Mouse (Mus musculus): ENCODE results near the gene Slc39a11. TPM values are rescaled to one million over a fixed set of nuclear protein-coding genes. Genes with fewer than 3 reads are reported as not detected.

The Slc39a11 gene
- polyA plus RNA-seq, 1 experiment from 2014 or later, result 11.9 TPM

DNA sequence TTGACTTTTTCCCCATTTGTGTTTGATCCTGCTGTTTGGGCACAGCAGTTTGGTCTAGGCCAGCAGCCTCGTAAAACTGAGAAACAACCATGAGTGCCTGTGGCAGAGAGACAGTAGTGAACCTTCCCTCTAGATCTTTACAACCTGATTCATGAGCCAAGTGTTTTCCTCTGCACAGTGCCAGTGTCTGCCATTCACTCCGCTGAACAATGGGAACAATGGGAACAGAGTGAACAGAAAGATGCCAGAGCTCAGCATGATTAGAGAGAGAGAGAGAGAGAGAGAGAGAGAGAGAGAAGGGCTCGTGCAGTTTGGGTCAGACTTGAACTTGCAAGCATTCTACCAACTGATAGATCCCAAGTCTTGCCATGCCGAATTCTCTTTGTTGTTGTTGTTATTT is 199.2 kb downstream of the Slc39a11 start:
- Histone ChIP-seq H3K4me1 (ENCODE audit: control insufficient read depth, insufficient read depth, low read length) (no peaks in the 10 kb centered on the region), H3K27me3 (ENCODE audit: control insufficient read depth, insufficient read depth, low read length) (no peaks in the 10 kb centered on the region), H3K9ac (ENCODE audit: low read length) (no peak overlapping the region), H3K27ac (ENCODE audit: low read length) (no peak overlapping the region), H3K4me3 (ENCODE audit: low read length) (no peak overlapping the region), H3K36me3 (ENCODE audit: control insufficient read depth, insufficient read depth) (no peaks in the 10 kb centered on the region), H3K9me3 (replicated peaks; ENCODE audit: control insufficient read depth, low read length) (no peaks in the 10 kb centered on the region), H3K4me2 (ENCODE audit: low read depth, low read length) (no peak overlapping the region)
- WGBS, result 79% methylated on average over 4 of the region's 4 CpGs
- no peak for ATAC-seq (replicated peaks; ENCODE audit: extremely low read depth, insufficient read depth, low FRiP score)

DNA sequence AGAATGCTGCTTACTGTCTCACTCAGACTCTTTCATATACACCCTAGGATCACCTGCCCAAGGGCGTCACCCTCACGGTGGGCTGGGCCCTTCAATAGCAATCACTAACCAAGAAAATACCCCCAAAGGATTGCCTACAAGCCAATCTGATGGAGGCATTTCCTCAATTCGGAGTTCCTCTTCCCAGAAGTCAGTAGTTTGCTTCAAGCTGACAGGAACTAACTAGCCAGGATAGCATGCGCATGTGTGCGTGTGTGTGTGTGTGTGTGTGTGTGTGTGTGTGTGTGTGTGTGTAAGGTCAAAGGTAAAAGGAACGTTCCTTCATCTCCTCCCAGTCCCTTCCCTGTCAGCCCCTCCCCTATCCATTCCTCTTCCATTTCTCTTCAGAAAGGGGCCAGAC is 199.9 kb downstream of the Slc39a11 start:
- H3K36me3 ChIP-seq (ENCODE audit: control insufficient read depth, insufficient read depth), result no peaks in the 10 kb centered on the region
- H3K27ac ChIP-seq (ENCODE audit: low read length), result no peak overlapping the region
- ATAC-seq (replicated peaks; ENCODE audit: extremely low read depth, insufficient read depth, low FRiP score), result no peak
- H3K27me3 ChIP-seq (ENCODE audit: control insufficient read depth, insufficient read depth, low read length), result no peaks in the 10 kb centered on the region
- H3K9ac ChIP-seq (ENCODE audit: low read length), result no peak overlapping the region
- no peak overlapping the region for H3K4me2 ChIP-seq (ENCODE audit: low read depth, low read length)
- no peak overlapping the region for H3K4me3 ChIP-seq (ENCODE audit: low read length)
- 77% methylated on average over 6 of the region's 6 CpGs for WGBS
- H3K9me3 ChIP-seq (replicated peaks; ENCODE audit: control insufficient read depth, low read length), result no peaks in the 10 kb centered on the region
- no peaks in the 10 kb centered on the region for H3K4me1 ChIP-seq (ENCODE audit: control insufficient read depth, insufficient read depth, low read length)

DNA sequence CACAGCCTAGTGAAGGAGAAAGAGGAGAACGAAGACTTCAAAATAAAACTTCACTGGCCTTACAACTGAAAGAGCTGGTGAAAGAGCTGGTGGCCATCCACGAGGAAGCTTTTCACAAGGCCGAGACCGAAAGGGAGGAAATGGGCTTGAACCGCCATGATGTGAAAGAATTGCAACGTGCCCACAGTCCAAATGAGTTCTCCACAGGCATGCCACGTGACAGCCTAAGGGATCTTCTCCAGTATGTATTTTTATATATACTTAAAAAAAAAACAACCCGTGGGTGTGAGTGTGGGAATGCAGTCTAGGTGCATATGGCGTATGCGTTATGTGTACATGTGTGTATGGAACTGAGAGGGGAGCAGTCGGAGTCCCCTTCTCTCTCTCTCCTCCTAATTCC is 207.8 kb downstream of the Slc39a11 start:
- no peaks in the 10 kb centered on the region for H3K36me3 ChIP-seq (ENCODE audit: control insufficient read depth, insufficient read depth)
- H3K27me3 ChIP-seq (ENCODE audit: control insufficient read depth, insufficient read depth, low read length), result 0 out of 2 replicates have a peak, but pooled peaks cover 2% of the 10 kb centered on the region
- no peaks in the 10 kb centered on the region; the same call in 1 of the 2 replicates for H3K4me1 ChIP-seq (ENCODE audit: control insufficient read depth, insufficient read depth, low read length)
- peaks cover 6% of the 10 kb centered on the region; the same call in 1 of the 2 replicates for H3K9me3 ChIP-seq (replicated peaks; ENCODE audit: control insufficient read depth, low read length)
- no peak overlapping the region for H3K4me3 ChIP-seq (ENCODE audit: low read length)
- no peak overlapping the region for H3K27ac ChIP-seq (ENCODE audit: low read length)
- H3K4me2 ChIP-seq (ENCODE audit: low read depth, low read length), result no peak overlapping the region
- WGBS, result 94% methylated on average over 11 of the region's 11 CpGs
- no peak overlapping the region for H3K9ac ChIP-seq (ENCODE audit: low read length)
- no peak for ATAC-seq (replicated peaks; ENCODE audit: extremely low read depth, insufficient read depth, low FRiP score)

DNA sequence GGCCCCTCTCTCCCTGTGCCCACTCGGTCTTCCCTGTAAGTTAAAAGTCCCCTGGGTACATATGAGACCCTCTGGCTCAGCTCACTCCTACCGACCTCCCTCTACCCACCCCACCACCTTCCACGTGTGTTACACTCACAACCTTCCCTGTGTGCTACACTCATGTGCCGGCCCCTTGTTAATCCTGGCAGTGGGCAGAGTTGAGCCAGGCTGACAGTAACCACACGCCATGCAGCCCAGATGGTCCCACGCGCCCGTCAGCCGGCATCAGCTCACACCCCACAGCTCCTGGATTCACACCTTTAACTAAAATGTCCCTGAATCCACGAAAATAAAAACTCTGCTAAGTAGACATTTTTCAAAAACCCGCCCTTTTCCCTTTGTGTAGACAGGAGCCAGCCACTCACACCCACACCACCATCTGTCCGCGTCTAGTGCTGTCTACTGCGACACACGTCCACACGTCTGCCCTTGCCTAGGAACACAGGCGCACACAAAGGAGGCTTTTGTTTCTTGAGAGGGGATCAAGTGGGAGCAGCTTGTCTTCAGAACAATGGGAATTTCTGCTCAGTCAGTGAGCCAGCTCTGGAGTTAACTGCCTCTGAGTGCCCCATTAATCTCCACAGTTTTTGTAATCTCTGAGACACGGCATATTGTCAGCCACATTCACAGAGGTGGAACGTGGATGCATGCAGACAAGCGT is 210.4 kb downstream of the Slc39a11 start:
- Histone ChIP-seq H3K27me3 (ENCODE audit: control insufficient read depth, insufficient read depth, low read length) (0 out of 2 replicates have a peak, but pooled peaks cover 2% of the 10 kb centered on the region), H3K4me2 (ENCODE audit: low read depth, low read length) (no peak overlapping the region), H3K36me3 (ENCODE audit: control insufficient read depth, insufficient read depth) (no peaks in the 10 kb centered on the region), H3K9ac (ENCODE audit: low read length) (no peak overlapping the region), H3K4me3 (ENCODE audit: low read length) (no peak overlapping the region), H3K27ac (ENCODE audit: low read length) (no peak overlapping the region), H3K4me1 (ENCODE audit: control insufficient read depth, insufficient read depth, low read length) (no peaks in the 10 kb centered on the region; the same call in 1 of the 2 replicates), H3K9me3 (replicated peaks; ENCODE audit: control insufficient read depth, low read length) (peaks cover 6% of the 10 kb centered on the region; the same call in 1 of the 2 replicates)
- no peak for ATAC-seq (replicated peaks; ENCODE audit: extremely low read depth, insufficient read depth, low FRiP score)
- WGBS, result 50% methylated on average over 20 of the region's 20 CpGs

DNA sequence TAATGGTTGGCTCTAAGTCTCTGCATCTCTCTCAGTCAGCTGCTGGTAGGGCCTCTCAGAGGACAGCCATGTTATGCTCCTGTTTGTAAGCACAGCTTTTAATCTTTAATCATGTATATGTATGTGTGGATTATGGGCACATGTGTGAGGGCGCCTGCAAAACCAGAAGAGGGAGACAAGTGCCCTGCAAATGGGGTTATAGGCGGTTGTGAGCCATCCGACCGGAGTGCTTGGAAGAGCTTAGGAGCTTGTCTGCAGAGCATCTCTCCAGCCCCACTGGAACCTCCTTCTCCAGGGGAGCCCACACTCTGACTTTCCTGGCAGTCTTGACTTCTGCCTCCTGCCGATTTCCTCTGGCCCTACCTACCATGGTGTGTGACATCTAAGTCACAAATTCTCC is 211.0 kb downstream of the Slc39a11 start:
- no peak overlapping the region for H3K27ac ChIP-seq (ENCODE audit: low read length)
- WGBS, result 83% methylated on average over 5 of the region's 5 CpGs

DNA sequence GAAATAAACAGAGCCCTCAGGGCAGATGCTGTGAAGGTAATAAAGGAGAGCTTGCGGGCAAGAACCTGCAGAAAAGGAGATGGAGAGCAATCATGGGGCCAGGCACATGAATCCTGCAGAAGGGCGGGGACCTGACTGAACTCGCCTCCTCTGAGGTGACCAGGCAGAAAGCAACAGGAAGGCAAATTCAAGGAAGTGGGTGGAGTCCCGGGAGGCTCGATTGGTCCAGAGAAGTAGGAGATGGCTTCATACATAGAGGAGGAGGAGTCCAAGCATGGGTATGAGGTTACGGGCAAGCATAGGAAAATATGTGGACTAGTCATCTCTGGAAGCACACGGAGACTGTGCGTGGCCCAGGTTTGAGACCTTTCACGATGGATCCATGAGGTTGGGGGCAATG is 212.5 kb downstream of the Slc39a11 start:
- Histone ChIP-seq H3K27ac (ENCODE audit: low read length) (no peak overlapping the region), H3K36me3 (ENCODE audit: control insufficient read depth, insufficient read depth) (no peaks in the 10 kb centered on the region), H3K4me2 (ENCODE audit: low read depth, low read length) (no peak overlapping the region), H3K4me1 (ENCODE audit: control insufficient read depth, insufficient read depth, low read length) (no peaks in the 10 kb centered on the region; the same call in 1 of the 2 replicates), H3K9me3 (replicated peaks; ENCODE audit: control insufficient read depth, low read length) (peaks cover 6% of the 10 kb centered on the region; the same call in 1 of the 2 replicates), H3K9ac (ENCODE audit: low read length) (no peak overlapping the region), H3K4me3 (ENCODE audit: low read length) (no peak overlapping the region), H3K27me3 (ENCODE audit: control insufficient read depth, insufficient read depth, low read length) (no peaks in the 10 kb centered on the region)
- WGBS, result 84% methylated on average over 9 of the region's 9 CpGs
- ATAC-seq (replicated peaks; ENCODE audit: extremely low read depth, insufficient read depth, low FRiP score), result no peak

More for the DNA sequence above, 211.0 kb downstream of the Slc39a11 start:
- no peak overlapping the region for H3K4me2 ChIP-seq (ENCODE audit: low read depth, low read length)
- no peak overlapping the region for H3K4me3 ChIP-seq (ENCODE audit: low read length)
- no peak overlapping the region for H3K9ac ChIP-seq (ENCODE audit: low read length)
- H3K4me1 ChIP-seq (ENCODE audit: control insufficient read depth, insufficient read depth, low read length), result no peaks in the 10 kb centered on the region; the same call in 1 of the 2 replicates
- H3K27me3 ChIP-seq (ENCODE audit: control insufficient read depth, insufficient read depth, low read length), result 0 out of 2 replicates have a peak, but pooled peaks cover 2% of the 10 kb centered on the region
- no peak for ATAC-seq (replicated peaks; ENCODE audit: extremely low read depth, insufficient read depth, low FRiP score)
- no peaks in the 10 kb centered on the region for H3K36me3 ChIP-seq (ENCODE audit: control insufficient read depth, insufficient read depth)
- H3K9me3 ChIP-seq (replicated peaks; ENCODE audit: control insufficient read depth, low read length), result peaks cover 6% of the 10 kb centered on the region; the same call in 1 of the 2 replicates

DNA sequence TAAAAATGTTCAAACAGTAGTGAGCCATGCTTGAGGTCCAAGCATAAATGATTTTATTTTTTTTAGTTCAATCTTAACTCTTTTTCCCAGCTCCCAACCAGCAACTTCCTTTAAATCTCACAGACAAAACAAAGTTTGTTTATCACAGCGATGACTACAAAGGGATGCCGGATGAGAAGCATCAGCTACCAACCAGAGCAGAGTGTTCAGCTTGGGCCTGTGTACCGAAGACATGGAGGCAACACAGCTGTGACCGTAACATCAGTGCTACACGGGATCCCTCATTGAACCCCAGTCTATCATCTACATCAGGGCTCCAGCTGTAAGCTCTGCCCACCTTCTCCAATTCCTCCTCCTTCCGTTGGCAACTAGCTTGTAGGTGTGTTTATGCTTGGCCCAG is 213.6 kb downstream of the Slc39a11 start:
- H3K27ac ChIP-seq (ENCODE audit: low read length), result no peak overlapping the region
- H3K9me3 ChIP-seq (replicated peaks; ENCODE audit: control insufficient read depth, low read length), result peaks cover 9% of the 10 kb centered on the region
- H3K4me3 ChIP-seq (ENCODE audit: low read length), result no peak overlapping the region
- no peak for ATAC-seq (replicated peaks; ENCODE audit: extremely low read depth, insufficient read depth, low FRiP score)
- no peaks in the 10 kb centered on the region; the same call in 1 of the 2 replicates for H3K4me1 ChIP-seq (ENCODE audit: control insufficient read depth, insufficient read depth, low read length)
- H3K27me3 ChIP-seq (ENCODE audit: control insufficient read depth, insufficient read depth, low read length), result no peaks in the 10 kb centered on the region
- H3K36me3 ChIP-seq (ENCODE audit: control insufficient read depth, insufficient read depth), result no peaks in the 10 kb centered on the region
- 82% methylated on average over 6 of the region's 6 CpGs for WGBS
- no peak overlapping the region for H3K9ac ChIP-seq (ENCODE audit: low read length)
- no peak overlapping the region for H3K4me2 ChIP-seq (ENCODE audit: low read depth, low read length)

DNA sequence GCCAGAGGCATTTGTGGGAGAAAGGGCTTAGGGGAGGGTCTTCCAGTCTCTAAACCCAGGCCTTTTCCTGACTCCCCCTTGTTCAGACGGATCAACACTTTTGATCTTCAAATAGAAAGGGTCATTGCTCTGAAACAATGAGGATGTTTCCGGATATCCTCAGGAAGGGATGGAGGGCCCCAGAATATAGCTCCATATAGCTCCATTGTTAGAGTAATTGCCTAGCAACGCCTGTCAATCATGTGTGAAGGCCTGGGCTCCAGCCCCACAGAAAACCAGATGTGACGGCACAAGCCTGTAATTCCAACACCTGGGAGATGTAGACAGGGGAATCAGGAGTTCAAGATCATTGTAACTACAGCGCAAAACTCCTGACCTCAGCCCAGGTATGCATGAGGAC is 214.2 kb downstream of the Slc39a11 start:
- Histone ChIP-seq H3K4me2 (ENCODE audit: low read depth, low read length) (no peak overlapping the region), H3K9ac (ENCODE audit: low read length) (no peak overlapping the region), H3K36me3 (ENCODE audit: control insufficient read depth, insufficient read depth) (no peaks in the 10 kb centered on the region), H3K27ac (ENCODE audit: low read length) (no peak overlapping the region), H3K27me3 (ENCODE audit: control insufficient read depth, insufficient read depth, low read length) (no peaks in the 10 kb centered on the region), H3K4me1 (ENCODE audit: control insufficient read depth, insufficient read depth, low read length) (no peaks in the 10 kb centered on the region; the same call in 1 of the 2 replicates), H3K9me3 (replicated peaks; ENCODE audit: control insufficient read depth, low read length) (peaks cover 4% of the 10 kb centered on the region; the same call in 1 of the 2 replicates), H3K4me3 (ENCODE audit: low read length) (no peak overlapping the region)
- ATAC-seq (replicated peaks; ENCODE audit: extremely low read depth, insufficient read depth, low FRiP score), result no peak
- WGBS, result 68% methylated on average over 5 of the region's 5 CpGs

DNA sequence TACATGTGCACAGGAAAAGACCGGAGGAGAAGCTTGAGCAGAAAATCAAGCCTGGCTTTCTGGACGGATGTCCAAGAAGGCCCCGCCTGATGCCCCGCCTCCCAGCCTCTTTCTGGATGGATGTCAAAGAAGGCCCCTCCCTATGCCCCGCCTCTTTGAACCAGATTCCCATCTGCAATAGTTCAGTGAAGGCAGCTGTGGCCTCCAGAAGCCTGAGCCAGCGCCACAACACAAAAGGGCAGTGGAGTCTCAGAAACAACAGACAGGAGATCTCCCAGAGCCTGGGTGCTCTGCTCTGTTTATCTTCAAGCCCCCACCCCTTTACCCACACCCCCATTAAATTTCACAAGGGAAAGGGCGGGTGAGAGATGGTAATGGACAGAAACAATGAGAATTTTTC is 218.7 kb downstream of the Slc39a11 start:
- no peak for ATAC-seq (replicated peaks; ENCODE audit: extremely low read depth, insufficient read depth, low FRiP score)
- H3K4me3 ChIP-seq (ENCODE audit: low read length), result no peak overlapping the region
- 0 out of 2 replicates have a peak, but pooled peaks cover 2% of the 10 kb centered on the region for H3K27me3 ChIP-seq (ENCODE audit: control insufficient read depth, insufficient read depth, low read length)

More for the DNA sequence above, 218.7 kb downstream of the Slc39a11 start:
- Histone ChIP-seq H3K4me1 (ENCODE audit: control insufficient read depth, insufficient read depth, low read length) (no peaks in the 10 kb centered on the region), H3K27ac (ENCODE audit: low read length) (no peak overlapping the region), H3K36me3 (ENCODE audit: control insufficient read depth, insufficient read depth) (no peaks in the 10 kb centered on the region), H3K9me3 (replicated peaks; ENCODE audit: control insufficient read depth, low read length) (peaks cover 4% of the 10 kb centered on the region; the same call in 1 of the 2 replicates), H3K9ac (ENCODE audit: low read length) (no peak overlapping the region), H3K4me2 (ENCODE audit: low read depth, low read length) (no peak overlapping the region)
- WGBS, result 74% methylated on average over 7 of the region's 7 CpGs

Data from heart, embryonic 16.5 days (tissue).